Mouse (Mus musculus): ENCODE measurements around the gene Tns3.

DNA sequence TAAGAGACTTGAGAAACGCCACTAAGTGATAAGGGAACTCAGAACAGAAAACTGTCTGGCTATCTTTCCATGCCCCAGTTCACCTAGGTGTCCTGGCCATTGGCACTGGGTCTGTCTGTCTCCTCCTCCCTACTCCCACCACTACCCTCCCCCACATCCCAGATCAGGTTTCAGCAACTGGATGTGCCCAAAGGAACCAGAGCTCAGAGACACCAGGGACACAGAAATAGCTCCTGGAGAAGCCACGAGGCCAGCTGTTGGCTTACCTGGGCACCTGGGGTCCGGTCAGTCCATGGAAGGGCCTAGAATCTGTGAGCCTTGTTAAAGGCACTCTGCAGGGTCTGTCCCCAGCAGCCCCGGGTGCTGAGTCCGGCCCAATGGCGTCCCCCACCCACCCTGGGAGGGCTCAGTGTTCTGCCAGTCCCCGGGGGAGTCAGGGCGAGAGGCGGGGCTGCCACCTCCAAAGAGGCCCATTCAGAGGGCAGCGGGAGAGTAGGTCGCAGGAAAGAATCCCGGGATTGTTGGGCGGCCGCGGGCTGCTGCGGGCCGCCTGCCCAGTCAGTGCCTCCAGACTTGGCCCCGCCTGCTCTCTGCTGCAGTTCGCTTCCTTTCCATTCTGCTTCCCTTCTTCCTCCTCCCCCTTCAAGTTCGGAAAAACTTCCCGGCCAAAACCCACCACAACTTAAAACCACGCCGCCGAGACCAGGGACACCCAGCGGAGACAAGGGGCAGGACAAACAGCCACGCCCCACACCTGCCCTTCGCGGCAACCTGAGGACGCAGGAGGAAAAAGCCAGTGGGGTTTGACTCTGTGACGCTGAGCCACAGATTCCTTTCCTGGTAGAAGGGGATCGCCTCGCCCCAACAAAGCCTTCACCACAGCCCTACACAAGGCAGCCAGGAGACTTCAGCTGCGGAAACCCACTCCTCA lies 195.9 kb downstream of the Tns3 start:
- TF ChIP-seq POLR2A (IDR thresholded peaks at IDR 0.05; ENCODE audit: insufficient read length, low read depth): peak; percentile 24
- no peak for TF ChIP-seq REST (IDR thresholded peaks at IDR 0.05; ENCODE audit: insufficient read depth, insufficient read length)
- no peak for TF ChIP-seq POLR2AphosphoS2 (IDR thresholded peaks at IDR 0.05; ENCODE audit: insufficient read length, low read depth)
- TF ChIP-seq TCF12 (IDR thresholded peaks at IDR 0.05; ENCODE audit: insufficient read depth, poor library complexity, severe bottlenecking): no peak
- no peak for TF ChIP-seq MAX (IDR thresholded peaks at IDR 0.05; ENCODE audit: low read depth)
- no peak for TF ChIP-seq USF1 (IDR thresholded peaks at IDR 0.05; ENCODE audit: low read depth)
- no peak for TF ChIP-seq MYOD1 (IDR thresholded peaks at IDR 0.05; ENCODE audit: control insufficient read depth in 1 of 3, insufficient read length in 2 of 3, low read depth in 2 of 3)
- no peak for TF ChIP-seq TCF3 (IDR thresholded peaks at IDR 0.05; ENCODE audit: insufficient read length, low read depth)
- peak in 1 of 3 experiments; percentile 31 for TF ChIP-seq MYOG (IDR thresholded peaks at IDR 0.05; ENCODE audit: control insufficient read depth in 1 of 3, insufficient read depth in 1 of 3, insufficient read length in 2 of 3, low read depth in 2 of 3)
- TF ChIP-seq CEBPB (IDR thresholded peaks at IDR 0.05; ENCODE audit: insufficient read depth, poor library complexity, severe bottlenecking): no peak
- TF ChIP-seq SRF (IDR thresholded peaks at IDR 0.05; ENCODE audit: control insufficient read depth, insufficient read length, low read depth): no peak
